Mouse (Mus musculus) frontal cortex, postnatal 10 days (tissue): Measurements from ENCODE around the gene Fggy.

Source experiments
- DNase-seq, 2 experiments: peaks; one replicate each; pipeline ENCODE4 v3.0.0; 2022; ENCODE audit warnings: low spot score in 2 of 2, mixed read lengths in 1 of 2

Fggy gene

DNA sequence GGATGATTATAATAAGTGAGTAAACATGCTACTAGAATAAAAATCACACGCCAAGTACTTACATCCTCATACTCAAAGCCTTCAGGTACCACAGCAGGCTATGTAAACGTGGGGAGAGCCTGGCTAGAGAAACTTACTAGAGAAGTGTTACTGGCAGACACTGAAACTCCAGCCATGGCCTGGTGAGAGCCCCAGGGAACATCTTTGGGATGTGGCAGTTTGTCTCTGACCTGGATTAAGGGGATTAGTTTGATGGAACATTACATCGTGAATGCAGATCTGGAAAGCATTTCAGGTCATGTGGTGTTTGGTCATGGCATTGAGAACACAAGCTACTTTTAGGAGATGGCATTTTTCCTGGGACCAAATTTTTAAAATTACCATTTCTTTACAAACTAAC lies 303.3 kb downstream of the Fggy start:
- no peak for DNase-seq

DNA sequence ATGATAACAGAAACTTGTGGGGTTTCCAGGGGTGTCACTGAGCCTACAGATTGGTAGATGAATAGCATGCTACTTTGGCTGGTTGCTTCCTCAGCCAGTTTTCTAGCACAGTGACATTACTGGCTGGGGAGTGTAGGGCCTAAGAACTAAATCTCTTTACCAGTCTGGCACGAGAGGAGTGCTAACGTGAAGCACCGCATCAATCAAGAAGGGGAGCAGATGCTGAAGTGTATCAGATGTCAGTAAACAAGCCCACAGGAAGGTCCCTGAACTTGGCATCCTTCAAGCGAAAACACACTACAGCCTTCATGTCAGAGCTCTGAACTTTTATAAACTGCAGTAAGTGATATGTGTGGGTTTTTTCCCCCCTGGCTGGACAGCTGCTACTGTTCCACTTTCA lies 303.8 kb downstream of the Fggy start:
- no peak for DNase-seq

DNA sequence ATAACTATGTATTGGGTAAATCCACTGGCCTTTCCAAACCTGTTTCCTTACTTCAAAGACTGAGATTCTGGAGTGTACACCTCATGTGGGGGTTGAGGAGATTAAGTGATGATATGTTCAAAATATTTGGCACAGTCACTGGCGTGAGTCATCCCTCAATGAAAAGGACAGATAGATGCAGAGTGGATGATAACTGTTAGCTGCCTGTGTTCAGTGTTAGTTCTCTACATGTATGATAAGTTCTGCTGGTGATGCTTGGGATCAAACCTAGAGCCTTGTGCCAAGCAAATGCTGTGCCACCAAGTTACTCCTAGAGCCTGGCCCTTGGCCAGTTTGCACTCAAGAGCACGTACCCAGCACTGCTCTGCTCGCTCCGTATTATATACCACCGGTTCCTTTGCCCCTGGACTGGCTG lies 304.4 kb downstream of the Fggy start:
- no peak for DNase-seq

GRCm38 (mm10) chr4:95862276-95862675 lies 305.0 kb downstream of the Fggy start:
- DNase-seq, result no peak

DNA sequence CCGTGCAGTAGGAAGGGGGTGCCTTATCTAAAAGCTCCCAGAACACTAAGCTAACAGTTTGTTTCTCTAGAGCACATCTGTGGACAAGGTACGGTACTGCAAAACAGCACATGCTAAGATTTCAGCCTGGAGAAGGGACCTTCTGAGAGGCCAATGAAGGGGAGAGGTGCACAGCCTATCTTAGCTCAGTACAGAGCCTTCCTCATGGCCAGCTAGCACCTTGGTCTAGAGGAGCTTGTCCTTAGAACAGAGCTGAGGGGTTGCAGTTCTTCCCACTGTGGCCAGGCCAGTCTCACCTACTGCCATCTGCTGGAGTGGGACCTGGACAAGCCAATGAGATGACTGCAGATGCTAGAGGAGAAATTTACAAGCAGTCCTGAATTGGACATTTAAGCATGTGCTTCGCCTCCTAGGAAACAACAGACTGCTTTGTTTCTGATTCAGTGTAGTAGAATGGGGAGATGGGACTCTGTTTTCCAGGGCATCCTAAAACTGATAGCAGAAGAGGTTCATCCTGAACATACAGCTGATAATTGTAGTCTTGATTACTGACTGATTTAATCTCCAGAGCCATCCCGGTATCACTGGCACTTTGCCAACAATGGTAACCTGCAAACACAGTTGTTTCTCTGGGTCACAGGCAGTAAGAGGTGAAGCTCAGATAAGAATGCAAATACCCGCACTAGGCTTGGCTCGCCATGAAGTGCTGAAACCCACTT lies 305.6 kb downstream of the Fggy start:
- DNase-seq, result no peak

GRCm38 (mm10) chr4:95863500-95863803 lies 306.1 kb downstream of the Fggy start:
- no peak for DNase-seq

GRCm38 (mm10) chr4:95865251-95865650 lies 307.9 kb downstream of the Fggy start:
- DNase-seq, result no peak

- no peak for DNase-seq
Measured at GRCm38 (mm10) chr4:95865882-95866281, 308.6 kb downstream of the Fggy start.

- DNase-seq, result no peak
Measured at GRCm38 (mm10) chr4:95867103-95867502, 309.8 kb downstream of the Fggy start.

DNA sequence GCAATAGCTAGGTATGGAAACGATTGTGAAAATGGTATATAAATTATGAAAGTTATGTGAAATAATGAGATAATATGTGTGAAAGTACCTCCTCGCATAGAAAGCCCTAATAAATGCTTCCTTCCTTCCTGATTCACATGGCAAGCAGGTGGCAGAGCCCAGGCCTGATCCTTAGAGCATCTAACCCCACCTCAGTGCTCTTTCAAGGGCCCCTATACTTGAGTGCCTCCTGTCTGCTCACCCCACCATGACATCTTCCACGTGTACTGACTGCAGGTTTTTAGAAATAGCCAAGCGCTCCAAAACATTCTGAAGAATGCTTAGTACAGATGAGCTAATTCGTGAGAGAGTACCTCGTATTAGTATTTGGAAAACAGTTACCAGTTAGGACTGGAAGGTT lies 311.0 kb downstream of the Fggy start:
- no peak for DNase-seq

- DNase-seq, result peak in 1 of 2 experiments; percentile 52
Measured at GRCm38 (mm10) chr4:95871216-95871881, 314.0 kb downstream of the Fggy start.

GRCm38 (mm10) chr4:95875896-95876295 lies 318.6 kb downstream of the Fggy start:
- DNase-seq, result no peak

GRCm38 (mm10) chr4:95877436-95877835 lies 320.1 kb downstream of the Fggy start:
- DNase-seq, result no peak

DNA sequence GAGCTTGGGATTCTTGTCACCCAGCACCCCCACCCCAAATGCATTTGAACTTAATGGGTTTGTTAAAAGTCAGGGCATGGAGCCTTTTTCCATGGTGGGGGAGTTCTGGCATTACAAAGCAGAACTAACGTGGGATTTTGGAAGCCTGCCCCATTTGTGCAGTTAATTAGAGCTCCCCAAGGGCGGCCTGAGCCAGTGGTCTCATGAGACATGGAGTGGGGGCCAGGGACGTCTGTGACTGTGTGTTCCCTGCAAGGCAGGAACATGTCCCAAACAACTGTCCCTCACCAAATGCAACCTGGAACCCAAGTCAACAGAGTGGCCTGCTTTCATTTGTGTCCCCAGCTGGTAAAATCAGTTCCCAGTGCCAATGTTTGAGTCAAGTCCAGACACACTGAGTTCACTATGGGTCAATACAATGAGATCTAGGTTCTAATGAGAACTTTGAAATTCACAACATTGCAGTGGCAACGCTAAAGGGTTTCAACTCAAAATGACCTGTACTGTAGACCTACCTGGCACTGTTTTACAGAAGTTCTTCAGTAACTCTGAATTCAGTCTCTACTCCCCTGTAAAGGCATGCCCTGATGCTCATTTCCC lies 324.5 kb downstream of the Fggy start:
- DNase-seq, result no peak

DNA sequence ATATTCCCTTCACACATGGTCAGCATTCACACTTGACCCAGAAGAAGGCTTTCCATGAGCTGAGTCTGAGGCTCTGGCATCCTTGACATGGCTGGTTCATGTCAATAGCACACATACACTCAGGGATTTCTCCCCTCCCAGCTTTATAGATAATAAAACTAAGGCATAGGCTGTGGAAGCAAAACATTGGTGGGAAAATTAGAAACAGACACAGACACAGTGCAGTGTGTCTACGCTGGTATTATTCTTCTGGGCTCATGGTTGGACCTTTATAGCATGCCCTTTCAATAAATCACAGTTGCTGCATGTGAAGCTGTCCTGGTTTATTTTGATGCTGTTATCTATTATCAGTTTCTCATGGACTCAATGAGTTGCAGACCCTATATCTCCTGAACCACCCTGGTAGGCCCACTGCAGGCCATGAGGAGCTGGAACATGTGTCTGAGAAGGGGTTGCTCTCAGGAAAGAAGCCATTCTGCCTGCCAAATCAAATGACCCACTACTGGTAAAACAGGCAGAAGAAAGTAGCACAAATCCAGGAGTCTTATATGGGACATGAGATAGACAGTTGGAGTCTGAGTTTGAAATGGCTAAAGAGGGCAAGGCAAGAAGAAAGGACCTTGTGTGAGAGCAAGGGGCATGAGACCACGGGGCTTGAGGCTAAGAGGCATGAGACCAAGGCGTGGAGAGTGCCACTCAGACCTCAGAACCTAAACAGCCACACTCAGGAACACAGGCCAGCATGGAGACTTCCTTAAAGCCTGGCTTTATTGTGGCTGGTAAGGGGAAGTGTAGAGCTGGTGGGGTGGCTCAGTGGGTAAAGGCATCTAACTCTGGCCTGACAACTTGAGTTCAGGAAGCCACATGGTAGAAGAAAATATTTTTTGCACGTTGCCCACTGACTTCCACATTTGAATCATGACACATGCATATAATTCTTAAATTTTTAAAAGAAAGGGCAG lies 327.2 kb downstream of the Fggy start:
- DNase-seq, result no peak

GRCm38 (mm10) chr4:95895199-95895754 lies 338.0 kb downstream of the Fggy start:
- no peak for DNase-seq

- no peak for DNase-seq
Measured at GRCm38 (mm10) chr4:95896571-95896970, 339.3 kb downstream of the Fggy start.

DNA sequence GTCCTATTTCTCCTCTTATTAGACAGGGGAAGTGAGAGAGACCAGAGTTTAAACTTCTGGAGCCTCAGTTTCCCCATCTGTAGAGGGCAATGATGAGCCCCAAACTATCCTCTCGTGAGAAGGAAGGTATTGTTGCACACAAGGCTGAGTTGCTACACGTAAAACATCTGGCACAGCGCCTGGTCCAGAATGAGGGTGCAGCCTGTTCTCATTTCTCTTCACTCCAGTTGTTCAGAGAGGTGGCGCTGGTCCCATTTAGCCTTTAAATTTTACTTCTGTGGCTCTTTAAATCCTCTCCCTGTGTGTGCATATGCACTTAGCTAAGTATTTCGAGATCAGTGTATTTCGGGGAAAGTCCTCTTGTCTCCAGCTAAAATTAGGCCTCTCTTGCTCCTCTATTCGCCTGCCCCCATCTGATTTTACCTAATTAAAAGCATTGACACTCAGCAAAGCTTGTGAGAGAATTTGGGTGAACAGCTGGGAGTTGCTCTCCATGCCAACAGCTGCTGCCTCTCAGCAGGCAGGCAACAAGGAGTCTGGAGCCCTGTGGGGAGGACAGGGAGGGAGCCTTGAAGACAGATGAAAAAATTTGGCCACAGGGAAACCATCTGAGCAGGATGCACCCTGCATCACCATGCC lies 340.0 kb downstream of the Fggy start:
- peak; percentile 27 to 58 for DNase-seq

DNA sequence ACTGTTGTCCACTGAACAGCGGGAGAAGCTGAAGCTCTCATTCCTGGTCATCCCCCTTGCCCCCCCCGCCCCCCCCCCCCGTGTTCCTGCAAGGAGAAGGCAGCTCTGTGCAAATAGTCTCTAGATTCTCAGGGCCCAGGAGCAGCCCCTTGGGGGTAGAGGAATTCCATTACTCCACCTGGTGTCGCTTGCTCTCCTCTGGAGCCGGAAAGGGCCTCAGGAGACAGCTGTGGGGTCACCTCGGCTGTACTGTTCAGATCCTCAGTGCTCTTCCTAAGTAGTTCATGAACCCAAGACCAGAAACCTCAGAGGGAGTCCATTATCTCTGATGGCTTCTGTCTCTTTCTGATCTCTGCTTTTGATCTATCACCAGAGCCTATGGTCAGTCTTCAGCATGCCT lies 341.4 kb downstream of the Fggy start:
- DNase-seq, result no peak

GRCm38 (mm10) chr4:95899926-95900712 lies 342.8 kb downstream of the Fggy start:
- no peak for DNase-seq
